Mouse (Mus musculus) adrenal gland, adult 8-10 months (tissue): ENCODE results near the gene Trim71. TPM values are rescaled to one million over a fixed set of nuclear protein-coding genes. Genes with fewer than 3 reads are reported as not detected.

Source experiments
- DNase-seq: peaks from one replicate; pipeline ENCODE4 v3.0.0; 2022
- total RNA-seq, 4 experiments: library from RNA; stranded (reverse); gene quantifications; 2 replicates each; pipeline ENCODE4 v1.2.4; 2022

Trim71 gene
- total RNA-seq, 4 experiments from 2014 or later, result 0.03 TPM; not detected in 3

DNA sequence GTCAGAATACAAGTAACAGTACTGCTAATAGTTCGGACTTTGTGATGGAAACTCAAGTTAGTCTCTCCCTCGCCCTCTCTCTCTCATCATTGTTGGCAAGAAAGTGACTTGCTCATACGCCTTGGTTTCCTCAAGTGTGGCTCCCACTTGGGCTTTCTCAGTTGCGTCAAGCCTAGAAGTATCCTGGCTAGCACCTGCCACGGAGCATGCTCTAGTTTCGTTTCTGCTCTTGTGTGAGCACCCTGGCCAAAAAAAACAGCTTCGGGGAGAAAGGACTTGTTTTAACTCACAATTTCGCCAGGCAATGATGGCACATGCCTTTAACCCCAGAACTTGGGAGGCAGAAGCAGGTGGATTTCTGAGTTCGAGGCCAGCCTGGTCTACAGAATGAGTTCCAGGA is 87.2 kb downstream of the Trim71 start:
- DNase-seq, result no peak

DNA sequence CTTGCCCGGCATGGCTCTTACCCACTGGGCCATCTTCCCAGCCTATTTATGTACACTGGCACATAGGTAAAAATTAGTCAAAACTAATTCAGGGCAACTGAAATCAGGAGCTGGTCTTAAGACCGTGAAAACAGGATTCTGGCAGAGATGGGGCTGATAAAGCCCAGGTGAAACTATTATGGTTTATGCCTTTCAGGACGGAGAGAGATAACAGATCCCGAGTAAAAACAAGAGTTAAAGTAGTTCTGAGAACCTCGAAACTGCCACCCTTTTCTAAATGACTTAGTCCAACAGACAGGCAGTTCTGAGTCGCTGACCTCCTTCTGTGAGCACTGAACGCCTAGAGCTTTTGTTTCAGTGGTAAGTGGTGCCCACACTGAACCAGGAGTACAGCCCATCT is 92.3 kb downstream of the Trim71 start:
- no peak for DNase-seq

DNA sequence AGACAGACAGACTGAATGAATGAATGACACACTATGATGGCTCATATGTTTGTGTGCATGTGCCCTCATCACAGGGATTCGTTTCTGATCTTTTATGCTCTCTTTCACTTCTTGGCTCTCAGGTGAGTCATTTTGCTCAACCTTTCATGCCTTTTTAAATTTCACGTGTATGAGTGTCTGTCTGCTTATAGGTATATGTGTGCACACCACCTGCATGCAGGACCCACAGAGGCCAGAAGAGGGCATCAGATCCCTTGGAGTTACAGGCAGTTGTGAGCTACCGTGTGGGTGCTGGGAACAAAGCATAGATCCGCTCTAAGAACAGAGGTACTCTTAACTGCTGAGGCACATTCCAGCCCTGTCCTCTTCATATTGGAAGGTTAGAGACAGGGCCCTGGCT is 95.5 kb downstream of the Trim71 start:
- no peak for DNase-seq

- DNase-seq, result no peak
These were observed 96.0 kb downstream of the Trim71 start for GRCm38 (mm10) chr9:114468217-114468616.

DNA sequence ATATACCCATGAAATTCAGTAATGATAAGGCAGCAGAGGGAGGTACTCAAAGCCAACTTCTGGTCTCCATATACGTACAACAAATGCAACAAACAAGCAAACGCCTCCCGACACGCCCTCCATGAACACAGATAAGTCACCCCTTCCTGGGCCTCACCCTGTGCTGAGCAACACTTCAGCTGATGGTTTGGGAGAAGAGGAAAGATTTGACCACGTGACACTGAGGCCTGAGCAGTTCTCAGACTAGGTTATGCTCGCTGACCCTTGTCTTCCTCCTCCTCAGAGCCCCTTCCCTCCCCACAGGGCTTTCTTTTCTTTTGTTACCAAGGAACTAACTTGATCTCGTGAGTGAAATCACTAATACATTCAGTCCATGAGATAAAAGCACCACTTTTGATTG is 97.3 kb downstream of the Trim71 start:
- no peak for DNase-seq

DNA sequence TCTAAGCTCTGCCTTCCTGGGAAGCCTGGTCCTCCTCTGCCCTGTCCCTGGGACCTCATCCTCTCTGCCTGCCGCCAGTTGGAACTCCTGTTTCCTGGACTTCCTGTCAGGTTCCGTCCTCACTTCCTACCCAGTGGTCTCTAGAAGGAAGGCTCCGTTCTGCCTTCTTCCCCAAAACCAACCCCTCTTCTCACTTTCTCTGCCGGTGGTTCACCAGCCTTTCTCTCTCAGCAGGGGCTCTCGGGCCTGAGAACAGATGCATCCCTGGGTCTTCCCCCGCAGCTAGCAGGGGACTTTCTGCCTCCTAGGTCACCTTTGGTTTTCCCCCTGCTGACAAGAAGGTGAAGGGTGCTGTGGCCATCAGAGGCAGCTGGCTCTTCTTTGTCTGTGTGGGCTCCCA is 98.7 kb downstream of the Trim71 start:
- no peak for DNase-seq

DNA sequence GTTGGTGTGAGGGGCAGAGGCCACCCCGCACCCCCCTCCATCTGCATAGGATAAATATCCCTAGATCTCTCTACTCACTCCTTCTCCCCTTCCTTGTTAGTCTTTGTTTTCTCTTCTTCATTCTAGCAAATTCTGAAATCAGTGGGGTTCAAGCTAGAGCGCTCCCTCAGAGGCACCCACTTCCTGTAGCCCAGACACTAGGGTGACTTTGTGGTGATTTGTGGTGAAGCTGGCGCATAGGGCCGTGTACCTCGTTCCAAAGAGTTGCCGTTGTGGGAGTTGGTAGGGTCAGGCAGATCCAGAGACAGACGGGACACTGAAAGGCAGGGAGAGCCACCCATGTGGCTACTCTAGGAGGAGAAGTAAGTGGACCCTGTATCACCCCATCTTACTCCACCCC is 101.6 kb downstream of the Trim71 start:
- no peak for DNase-seq

DNA sequence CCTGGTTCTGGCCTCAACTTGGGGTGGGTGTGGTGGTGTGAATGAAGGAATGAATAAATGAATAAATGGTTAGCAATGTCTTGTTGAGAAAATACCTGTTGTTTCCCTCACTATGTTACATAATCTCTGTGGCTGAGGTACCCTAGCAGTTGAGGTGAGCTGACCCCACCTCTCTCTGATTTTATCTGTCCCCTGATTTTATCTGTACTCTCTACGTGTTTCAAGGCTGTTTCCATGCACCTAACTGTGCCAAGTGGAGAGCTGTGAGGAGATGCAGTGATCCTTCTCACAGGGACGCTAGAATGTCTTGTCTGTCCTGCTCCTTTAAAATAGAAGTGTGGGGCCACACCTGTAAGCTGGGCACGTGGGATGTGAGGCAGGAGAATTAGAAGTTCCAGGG is 105.7 kb downstream of the Trim71 start:
- no peak for DNase-seq

Other genes starting within 250 kb of the Trim71 start
- not detected for gene Bcl2a1c, start 234.2 kb downstream of the Trim71 start, total RNA-seq
- 100 to 1,000 TPM; 103 to 145 (median 123) TPM for gene Crtap, start 173.7 kb downstream of the Trim71 start, total RNA-seq
- gene Glb1, start 163.3 kb downstream of the Trim71 start, total RNA-seq, result 10 to 100 TPM; 37.0 to 40.6 (median 38.1) TPM
- 10 to 100 TPM in 3 of 4 experiments, 1 to 10 TPM in 1; 9.2 to 11.6 (median 10.4) TPM for gene Tmppe, start 163.3 kb downstream of the Trim71 start, total RNA-seq
- not detected for gene Ccr4, start 59.5 kb downstream of the Trim71 start, total RNA-seq
- under 1 TPM in 1 of 4 experiments, not detected in 3; 0.43 TPM for gene C130032M10Rik, start 48.7 kb downstream of the Trim71 start, total RNA-seq
- 10 to 100 TPM; 42.5 to 51.1 (median 44.4) TPM for gene Cnot10, start 75.8 kb upstream of the Trim71 start, total RNA-seq
- gene Dync1li1, start 124.4 kb upstream of the Trim71 start, total RNA-seq, result 10 to 100 TPM; 37.9 to 45.9 (median 44.1) TPM
- gene Cmtm6, start 166.7 kb upstream of the Trim71 start, total RNA-seq, result 100 to 1,000 TPM in 1 of 4 experiments, 10 to 100 TPM in 3; 68.5 to 105 (median 78.0) TPM
- gene Cmtm7, start 217.5 kb upstream of the Trim71 start, total RNA-seq, result 10 to 100 TPM; 29.9 to 46.1 (median 34.1) TPM